Mouse (Mus musculus) frontal cortex, postnatal 25 days (tissue): ENCODE results near the gene Unc13b.
"Not testable (repeated sequence)": the region's sequence is repeated elsewhere in the genome, so short reads cannot be mapped to it uniquely, and the experiment has no call there.

Experiments used
- DNase-seq, 2 experiments: peaks; one replicate each; pipeline ENCODE4 v3.0.0; 2022; ENCODE audit warnings: low spot score in 2 of 2

The Unc13b gene

DNA sequence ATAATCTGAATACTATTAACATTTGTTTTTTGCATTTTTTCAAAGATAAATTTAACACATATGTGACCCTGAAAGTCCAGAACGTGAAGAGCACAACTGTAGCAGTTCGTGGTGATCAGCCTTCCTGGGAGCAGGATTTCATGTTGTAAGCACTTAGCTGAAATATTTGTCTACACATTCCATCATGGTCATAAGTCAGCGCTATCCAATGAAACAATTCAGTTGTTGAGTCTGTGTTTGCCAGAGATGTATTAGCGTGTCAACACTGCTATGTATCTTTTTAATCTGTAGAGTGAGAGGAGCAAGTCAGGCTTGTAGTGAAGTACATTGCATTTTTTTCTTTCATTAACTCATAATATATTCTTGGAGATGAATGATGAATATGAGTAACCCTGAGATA is 32.4 kb downstream of the Unc13b start:
- no peak for DNase-seq

DNA sequence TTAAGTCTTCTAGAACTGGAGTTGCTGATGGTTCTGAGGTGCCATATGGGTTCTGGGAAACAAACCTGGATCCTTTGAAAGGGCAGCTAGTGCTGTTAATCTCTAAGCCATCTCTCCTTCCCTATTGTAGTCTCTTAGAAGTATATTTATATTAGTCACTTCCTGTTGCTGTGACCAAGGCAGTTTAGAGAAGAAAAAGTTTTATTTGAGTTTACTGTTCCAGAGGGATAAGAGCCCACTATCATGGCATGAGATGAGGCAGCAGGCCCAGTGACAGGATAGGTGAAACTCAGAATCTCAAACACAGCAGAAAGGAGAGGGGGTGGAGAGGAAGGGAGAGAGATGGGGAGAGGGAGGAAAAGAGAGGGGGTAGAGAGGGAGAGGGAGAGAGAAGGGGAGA is 54.7 kb downstream of the Unc13b start:
- no peak for DNase-seq

DNA sequence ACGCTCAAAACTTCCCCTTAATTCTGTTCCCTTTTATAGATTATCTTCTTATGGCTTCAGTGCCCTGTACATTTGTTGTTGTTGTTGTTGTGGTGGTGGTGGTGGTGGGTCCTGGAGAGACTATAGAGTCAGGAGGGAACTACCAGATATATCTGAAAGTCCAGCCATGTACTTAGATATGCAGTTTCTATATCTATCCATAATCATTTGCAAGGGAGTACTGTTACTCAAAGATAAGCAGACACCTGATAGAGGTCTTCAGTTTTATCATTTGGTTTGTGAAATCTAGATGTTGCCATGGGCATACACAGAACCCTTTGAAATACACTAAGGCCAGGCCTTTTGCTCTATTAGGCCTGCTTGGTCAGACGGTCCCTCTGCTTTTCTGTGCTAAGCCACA is 55.8 kb downstream of the Unc13b start:
- DNase-seq, result no peak

DNA sequence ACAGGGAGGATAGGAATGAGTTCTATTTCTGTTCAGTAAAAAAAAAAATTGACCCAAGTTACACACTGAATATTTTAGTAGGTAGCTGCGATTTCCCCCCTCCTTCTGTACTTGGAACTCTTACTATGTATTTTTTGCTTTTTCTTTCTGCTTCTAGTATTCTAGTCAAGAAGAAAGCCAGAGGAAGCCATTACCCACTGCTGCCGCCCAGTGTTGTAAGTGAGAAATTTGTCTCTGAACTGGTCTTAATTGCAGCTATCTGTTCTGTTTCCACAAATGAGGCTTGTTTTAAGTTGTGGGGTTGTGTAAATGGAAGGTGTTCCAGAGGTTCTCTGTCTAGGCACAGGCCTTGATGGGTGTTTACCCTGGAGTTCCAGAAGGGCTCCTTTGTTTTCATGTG is 56.2 kb downstream of the Unc13b start:
- peak; percentile 48 for DNase-seq

DNA sequence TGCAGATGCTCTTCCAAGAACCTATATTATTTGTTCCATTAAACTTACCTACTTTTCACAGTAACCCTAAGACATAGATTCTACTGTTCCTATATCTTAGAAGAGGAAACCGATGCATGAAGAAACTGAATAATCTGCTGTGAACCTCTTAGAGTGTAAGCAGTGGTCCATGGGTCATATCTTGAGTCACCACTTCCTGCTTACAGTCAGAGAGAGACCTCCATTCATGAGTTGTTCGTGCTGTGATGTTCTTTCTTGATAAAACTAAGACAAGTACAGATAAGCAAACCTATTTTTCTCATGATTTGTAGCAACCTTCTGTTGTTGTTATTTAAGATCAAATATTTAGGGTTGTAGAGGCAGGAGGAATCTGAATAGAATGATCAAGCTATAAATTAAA is 57.5 kb downstream of the Unc13b start:
- DNase-seq, result no peak

DNA sequence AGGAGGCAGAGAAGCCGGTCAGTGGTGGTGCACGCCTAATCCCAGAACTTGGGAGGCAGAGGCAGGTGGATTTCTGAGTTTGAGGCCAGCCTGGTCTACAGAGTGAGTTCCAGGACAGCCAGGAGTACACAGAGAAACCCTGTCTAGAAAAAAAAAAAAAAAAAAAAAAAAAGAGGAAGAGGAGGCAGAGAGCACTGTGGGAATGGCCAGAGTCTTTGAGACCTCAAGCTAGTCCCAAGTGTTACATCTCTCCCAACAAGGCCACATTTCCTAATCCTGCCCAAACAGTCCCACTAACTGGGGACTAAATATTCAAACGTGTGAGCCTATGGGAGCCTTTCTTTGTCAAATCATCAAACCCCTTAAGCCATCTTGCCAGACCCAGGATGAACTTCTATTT is 71.0 kb downstream of the Unc13b start:
- DNase-seq, result no peak

DNA sequence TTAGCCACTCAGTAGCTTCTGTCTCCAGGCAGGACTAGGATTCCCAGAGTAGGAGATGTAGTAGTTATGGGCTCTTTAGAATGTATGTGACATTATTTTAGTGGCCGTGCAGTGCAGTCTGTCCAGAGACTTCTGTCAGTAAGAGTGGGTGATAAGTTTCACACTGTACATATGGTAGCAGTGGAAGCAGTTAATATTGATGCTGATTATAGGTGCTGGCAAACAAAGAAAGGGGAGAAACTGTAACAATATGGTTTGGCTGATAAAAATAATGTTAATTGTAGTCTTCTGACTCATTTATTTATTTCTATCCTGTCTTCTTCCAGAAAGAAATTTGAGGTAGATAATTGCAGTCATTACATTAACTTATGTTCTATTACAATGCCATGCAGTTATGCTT is 83.9 kb downstream of the Unc13b start:
- no peak for DNase-seq

DNA sequence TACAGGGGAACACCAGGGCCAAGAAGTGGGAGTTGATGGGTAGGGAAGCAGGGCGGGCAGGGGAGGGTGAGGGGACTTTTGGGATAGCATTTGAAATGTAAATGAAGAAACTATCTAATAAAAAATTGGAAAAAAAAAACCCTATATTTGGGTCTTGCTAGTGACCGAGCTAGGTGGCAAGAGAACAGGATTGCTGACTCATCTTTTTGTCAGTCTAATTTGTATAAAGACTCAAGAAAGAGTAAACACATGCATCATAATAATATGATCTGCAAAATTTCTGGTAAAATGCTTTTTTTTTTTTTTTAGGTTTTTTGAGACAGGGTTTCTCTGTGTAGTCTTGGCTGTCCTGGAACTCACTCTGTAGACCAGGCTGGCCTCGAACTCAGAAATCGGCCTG is 93.7 kb downstream of the Unc13b start:
- not testable (repeated sequence) for DNase-seq

DNA sequence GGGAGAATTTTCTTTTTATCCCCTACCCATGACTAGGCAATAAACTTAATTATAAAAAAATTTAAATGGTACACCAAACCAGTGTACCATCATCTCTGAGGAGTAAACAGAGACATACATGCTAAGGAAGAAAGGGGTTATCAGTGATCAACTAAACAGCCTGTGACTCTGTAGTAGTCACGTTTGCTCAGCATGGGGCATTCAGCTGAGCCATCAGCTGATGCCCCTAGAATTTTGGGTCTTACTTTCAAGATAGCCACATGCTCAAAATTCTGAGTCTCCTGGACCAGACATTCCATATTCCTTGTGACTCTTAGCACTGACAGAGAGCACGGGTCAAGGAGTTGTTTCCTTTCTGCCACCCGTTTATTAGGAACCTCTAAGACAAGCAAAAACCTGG is 101.3 kb downstream of the Unc13b start:
- no peak for DNase-seq

DNA sequence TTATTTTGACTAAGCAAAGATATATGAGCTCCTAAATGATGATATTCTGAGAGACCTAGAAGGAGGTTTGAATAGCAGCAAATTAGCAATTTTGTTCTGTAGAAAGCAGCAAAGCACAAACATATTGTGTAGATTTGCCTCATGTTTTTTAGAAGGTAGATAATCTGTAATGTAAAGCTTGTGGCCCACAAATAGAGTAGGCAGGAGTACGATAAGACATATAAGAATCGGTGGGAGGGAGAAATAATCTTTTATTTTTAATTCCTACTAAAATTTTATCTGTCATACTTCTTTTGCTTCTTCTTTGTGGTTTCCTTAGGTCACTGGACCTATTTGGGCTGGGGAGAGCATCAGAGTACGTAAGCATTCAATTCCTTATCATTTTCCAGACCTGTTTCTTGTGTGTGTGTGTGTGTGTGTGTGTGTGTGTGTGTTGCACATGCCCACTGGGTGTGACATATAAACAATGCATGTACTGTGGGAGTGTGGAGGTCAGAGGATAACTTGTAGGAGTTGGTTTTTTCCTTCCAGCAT is 102.4 kb downstream of the Unc13b start:
- no peak for DNase-seq

DNA sequence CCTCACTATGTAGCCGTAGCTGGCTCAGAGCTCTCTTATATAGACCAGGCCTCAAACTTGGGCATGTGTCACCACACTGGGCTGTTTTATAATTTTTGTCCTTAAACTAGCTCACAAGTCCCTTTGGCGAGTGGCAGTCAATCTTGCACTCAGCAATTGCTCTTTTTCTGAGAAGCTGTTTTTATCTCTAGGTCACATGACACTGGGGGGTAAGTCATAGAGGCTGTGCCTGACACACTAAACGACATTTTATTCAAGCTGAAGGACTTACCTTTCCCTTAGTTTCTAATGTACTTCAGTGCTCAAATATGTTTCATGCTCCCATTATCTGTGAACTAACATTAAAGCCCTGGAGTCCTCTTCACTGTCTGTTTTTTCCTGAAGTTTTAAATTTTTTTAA is 104.5 kb downstream of the Unc13b start:
- no peak for DNase-seq

DNA sequence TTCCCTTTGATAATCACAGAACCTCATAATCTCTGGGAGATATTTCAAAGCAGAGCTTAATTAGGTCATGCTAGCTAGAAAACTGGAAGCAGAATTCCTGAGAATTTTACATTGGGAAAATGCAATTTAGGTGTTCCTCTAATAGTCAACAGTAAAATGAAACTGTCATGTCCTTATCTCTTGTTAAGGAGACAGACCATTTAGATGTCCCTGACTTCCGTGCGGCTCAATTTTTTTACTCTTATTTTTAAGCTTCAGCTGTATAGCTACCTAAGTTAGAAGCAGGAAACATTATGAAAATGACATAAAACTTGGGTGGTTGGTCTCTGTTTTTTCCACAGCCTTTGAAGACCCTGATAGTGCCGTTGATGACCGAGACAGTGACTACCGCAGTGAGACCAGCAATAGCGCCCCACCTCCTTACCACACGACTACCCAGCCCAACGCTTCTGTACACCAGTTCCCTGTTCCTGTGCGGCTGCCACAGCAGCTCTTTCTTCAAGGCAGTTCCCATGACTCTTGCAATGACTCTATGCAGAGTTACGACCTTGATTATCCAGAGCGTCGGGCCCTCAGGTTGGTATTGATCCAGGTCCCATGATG is 106.8 kb downstream of the Unc13b start:
- no peak for DNase-seq

DNA sequence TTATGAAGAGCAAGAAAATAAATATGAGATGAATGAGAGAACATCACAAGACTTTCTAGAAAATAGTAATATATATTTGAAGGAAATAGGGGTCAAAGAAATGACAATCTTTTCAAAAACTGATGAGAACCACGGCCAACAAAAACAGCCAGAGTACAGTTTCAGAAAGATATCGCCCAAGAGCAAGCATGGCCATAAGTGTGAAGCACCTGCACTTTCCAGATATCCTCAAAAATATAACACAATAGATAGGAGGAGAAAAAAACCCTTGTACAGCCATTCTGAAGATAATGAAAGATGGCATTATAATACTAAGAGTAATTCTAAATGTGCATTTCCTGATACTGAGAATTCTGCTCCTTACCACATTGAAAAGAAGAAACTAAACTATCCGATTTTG is 111.3 kb downstream of the Unc13b start:
- no peak for DNase-seq

DNA sequence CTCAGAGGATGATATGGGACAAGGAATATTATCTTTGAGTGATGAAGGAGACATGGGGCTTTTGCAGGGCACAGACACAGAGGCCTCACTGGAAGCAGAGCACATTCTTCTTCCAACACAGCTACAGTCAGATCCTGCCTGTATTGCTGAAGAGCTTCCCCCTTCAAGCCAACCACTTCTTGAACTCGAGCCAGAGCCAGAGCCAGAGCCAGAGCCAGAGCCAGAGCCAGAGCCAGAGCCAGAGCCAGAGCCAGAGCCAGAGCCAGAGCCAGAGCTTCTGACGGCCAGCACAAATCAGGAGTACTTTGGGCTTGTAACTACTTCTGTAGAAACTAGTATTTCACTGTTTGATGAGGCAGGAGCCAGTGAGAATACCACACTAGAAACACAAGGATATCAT is 118.4 kb downstream of the Unc13b start:
- DNase-seq, result no peak

DNA sequence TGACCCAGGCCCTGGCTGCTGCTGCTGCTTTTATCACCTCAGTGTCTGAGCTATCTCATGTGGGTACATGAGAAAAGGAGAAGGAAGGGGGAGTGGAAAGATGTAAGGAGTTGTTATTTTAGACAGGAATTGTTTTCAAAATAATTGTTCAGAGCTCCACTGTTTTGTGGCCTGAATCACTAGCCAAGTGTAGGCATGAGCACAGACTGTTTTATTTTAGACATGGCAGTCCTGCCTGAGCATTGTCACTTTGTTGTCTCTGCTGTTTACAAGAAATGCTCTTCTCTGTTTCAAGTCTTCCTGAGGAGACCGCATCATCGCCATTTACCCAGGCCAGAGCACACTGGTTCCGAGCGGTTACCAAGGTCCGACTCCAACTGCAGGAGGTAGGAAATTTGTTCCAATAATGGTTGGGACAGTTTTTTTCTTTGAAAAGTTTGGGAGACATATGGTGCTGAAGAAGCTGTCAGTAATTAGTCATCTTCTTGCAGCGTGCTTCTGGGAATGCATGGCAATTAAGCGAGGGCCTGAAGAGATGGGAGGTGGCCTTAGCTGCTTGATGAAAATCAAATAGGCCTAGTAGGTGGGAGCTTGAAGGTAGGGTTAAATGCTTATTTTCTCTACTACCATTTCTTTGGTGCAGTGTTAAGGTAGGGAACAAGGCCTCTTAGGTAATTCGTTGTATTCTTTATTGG is 123.9 kb downstream of the Unc13b start:
- DNase-seq, result no peak

DNA sequence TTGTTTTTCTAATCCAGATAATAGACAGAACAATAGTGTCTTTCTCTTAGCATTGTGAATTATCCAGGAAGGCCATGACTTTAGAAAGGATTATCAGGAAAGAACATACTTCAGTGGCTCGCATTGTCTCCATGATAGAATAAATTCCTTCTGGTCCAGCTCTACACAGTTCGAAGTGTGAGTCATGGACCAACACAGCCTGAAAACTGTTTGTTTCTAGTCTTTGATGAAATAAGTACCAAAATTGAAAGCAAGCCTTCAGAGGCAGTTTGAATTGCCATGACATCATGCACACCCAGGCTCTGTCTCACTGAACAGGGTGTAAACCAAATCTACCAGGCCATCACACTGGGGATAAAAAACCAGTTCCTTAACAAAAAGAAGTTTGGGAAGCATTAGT is 128.7 kb downstream of the Unc13b start:
- no peak for DNase-seq

DNA sequence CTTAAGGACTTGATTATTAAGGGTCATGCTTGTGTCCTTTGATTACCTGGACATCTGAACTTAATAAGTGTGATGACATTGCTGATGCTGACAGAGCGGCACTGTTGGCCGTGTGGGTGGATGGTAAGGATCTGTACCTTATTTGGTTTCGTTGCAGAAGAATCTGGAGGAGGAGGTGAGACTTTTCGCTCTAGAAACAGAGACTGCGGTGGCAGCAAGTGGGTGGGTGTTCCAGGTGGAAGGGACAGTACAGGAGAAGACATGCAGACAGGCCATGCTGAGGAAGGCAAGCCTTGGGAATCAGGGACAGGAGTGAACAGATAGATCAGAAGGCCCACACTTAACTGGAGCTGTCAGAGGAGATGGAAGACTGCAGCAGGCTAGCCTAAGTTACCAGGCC is 130.6 kb downstream of the Unc13b start:
- peak in 1 of 2 experiments; percentile 23 for DNase-seq

DNA sequence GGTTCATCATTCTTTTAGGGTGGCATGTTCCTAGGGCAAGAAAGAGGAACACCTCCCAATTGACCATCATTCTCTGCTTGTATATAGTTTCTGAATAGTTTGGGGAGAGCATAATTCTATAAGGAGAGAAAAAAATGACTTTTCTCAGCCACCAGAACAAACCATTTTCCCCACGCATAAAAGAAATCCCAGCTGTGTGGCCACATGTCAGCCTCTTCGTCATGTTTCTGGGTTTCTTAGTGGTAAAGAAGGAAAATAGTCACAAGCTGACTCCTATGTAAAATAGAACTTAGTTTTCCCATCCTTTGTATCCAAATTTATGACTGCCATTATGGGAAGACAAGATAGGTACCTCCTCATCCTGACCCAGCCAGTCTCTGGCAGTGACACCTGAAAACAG is 146.2 kb downstream of the Unc13b start:
- no peak for DNase-seq

DNA sequence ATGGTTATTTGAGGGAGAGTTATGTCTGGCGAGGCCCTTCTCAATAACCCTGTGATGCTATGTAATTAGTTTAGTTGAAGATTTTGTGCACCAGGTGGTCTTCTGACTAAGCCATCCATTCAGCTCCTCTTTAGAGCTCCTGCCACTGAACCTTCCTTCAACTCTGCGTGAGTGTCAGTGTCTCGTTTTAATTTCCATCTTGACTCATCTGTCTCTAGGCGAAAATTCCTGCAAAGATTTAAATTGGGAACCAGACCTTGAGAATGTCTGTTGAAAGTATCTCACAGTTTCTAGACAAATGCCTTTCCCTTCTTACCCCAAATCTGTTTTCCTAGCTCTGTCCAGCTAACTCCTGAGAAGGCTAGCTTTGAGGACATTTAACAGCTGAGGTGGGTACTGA is 146.8 kb downstream of the Unc13b start:
- no peak for DNase-seq

DNA sequence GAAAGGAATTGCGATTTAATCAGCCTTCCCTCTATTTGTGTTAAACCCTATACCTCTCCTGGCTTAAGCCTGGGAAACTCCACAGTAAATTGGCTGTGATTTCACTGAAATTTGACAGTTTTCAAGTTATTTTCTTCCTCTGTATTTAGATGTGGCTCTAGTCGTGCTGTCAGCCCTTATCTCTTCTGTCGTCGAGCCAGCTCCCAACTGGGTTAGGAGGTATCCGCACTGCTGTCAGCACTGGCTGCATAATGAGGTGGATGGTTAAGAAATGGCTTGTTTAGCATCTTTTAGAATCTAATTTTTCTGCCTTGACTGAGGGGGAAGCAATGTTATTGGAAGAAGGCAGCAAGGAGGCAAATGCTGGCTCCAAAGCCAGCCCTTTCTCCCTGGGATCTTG is 148.2 kb downstream of the Unc13b start:
- no peak for DNase-seq

DNA sequence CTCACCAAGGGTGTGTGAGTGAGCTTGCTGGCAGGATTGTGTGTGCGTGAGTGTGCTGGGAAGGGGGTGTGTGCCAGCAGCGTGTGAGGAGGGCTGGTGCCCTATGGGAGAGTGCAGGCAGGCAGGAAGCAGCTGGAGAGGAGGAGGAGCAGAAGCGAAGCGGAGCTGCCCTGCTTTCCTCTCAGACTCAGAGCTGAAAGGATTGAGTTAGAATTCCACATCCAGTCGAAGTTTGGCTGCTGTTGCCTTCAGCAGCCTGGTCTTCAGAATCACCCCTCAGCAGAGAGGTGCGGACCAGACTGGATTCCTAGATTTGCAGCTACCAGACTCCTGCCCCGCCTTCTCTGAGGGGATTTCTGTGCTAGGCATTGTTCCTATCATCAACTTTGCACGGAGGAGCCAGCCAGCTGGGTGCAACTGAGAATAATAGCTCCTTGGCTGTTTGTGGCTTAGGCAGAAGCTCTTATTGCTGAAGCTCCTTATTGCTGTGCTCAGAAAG is 150.4 kb downstream of the Unc13b start:
- DNase-seq, result peak; percentile 30 to 47

DNA sequence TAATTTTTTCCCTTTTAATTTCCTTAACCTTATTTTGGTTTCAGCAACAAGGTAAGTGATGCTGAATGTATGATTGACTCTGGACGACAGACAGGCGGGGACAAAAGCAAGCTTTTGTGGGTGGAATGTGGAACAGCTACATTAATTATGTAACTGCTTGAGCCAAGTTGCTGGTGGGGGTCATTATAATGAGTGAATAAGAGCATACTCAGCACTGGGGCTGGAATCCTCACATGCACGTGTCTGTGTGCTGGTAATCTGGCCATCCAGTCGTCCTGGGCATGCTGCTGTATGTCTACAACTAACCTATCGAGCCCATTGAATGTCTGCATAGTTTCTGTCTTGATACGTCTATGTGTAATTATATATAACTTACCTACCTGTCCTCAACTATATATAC is 150.9 kb downstream of the Unc13b start:
- no peak for DNase-seq

DNA sequence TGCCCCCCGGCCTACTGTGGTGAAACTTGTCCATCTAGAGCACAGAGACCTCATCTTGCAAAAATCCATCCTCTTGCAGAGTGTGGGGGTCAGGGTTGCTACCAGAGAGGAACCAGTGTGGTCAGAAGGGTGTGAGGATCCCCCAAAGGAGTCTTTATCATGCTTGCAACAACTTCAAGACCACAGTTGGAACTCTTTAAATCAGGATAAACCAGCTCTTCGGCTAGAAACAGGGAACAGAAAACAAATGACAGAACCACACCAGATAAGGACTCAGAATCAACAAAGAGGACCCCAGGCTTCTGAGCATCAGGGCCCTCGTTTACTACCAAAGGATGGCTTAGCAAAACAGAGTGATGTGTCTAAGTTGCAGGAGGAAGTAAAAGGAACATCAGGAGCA is 157.7 kb downstream of the Unc13b start:
- no peak for DNase-seq

DNA sequence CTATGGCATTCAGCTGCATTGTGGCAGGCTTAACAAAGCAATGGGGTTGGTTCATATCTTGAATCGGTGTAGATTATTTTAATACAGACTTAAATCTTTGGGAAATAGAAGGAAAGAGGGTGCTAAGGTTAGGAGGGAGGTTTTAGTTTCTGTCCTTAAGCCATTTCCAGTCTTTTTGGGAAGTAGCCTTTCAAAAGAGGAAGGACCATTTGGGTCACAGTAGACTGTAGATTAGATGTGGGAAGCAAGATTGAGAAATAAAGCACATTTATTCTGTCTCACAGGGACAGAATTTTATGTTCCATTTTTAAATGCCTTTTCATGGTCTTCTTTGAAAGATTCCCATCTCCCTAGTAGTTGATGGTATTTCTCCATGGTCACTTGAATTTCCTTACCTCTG is 159.2 kb downstream of the Unc13b start:
- no peak for DNase-seq
